Mouse (Mus musculus): ENCODE data around the gene Uqcrq. TPM values are rescaled to one million over a fixed set of nuclear protein-coding genes. Genes with fewer than 3 reads are reported as not detected.
"Not testable (repeated sequence)": the region's sequence is repeated elsewhere in the genome, so short reads cannot be mapped to it uniquely, and the experiment has no call there.

Gene Uqcrq
- polyA plus RNA-seq, 1 experiment = 271 TPM

GRCm38 (mm10) chr11:53429182-53429581 lies 1.4 kb downstream of the Uqcrq start:
- H3K4me3 ChIP-seq (replicated peaks; ENCODE audit: control insufficient read depth, low read depth, low read length) = no peak overlapping the region
- H3K27ac ChIP-seq (ENCODE audit: control insufficient read depth, insufficient read depth, low read depth, low read length, poor library complexity) = no peak overlapping the region
- peaks cover 4% of the 10 kb centered on the region for H3K4me1 ChIP-seq (ENCODE audit: control insufficient read depth, insufficient read depth, low read length)
- no peak for TF ChIP-seq CTCF (IDR thresholded peaks at IDR 0.05; ENCODE audit: control insufficient read depth, insufficient read depth, low read length)
- no peak for TF ChIP-seq POLR2A (IDR thresholded peaks at IDR 0.05; ENCODE audit: borderline replicate concordance, control insufficient read depth, low read depth, low read length)

- WGBS = 93% methylated on average over 5 of the region's 5 CpGs
- no peak overlapping the region for H3K27ac ChIP-seq (ENCODE audit: control insufficient read depth, insufficient read depth, low read depth, low read length, poor library complexity)
- H3K4me3 ChIP-seq (replicated peaks; ENCODE audit: control insufficient read depth, low read depth, low read length) = no peak overlapping the region
- no peak for TF ChIP-seq CTCF (IDR thresholded peaks at IDR 0.05; ENCODE audit: control insufficient read depth, insufficient read depth, low read length)
- TF ChIP-seq POLR2A (IDR thresholded peaks at IDR 0.05; ENCODE audit: borderline replicate concordance, control insufficient read depth, low read depth, low read length) = no peak
- peaks cover 4% of the 10 kb centered on the region for H3K4me1 ChIP-seq (ENCODE audit: control insufficient read depth, insufficient read depth, low read length)
Observed at GRCm38 (mm10) chr11:53428716-53429057, 1.9 kb downstream of the Uqcrq start.

GRCm38 (mm10) chr11:53427993-53428715 lies 2.5 kb downstream of the Uqcrq start:
- Histone ChIP-seq H3K4me1 (ENCODE audit: control insufficient read depth, insufficient read depth, low read length) (peaks cover 4% of the 10 kb centered on the region), H3K4me3 (replicated peaks; ENCODE audit: control insufficient read depth, low read depth, low read length) (no peak overlapping the region), H3K27ac (ENCODE audit: control insufficient read depth, insufficient read depth, low read depth, low read length, poor library complexity) (no peak overlapping the region)
- TF ChIP-seq CTCF (IDR thresholded peaks at IDR 0.05; ENCODE audit: control insufficient read depth, insufficient read depth, low read length) = no peak
- no peak for TF ChIP-seq POLR2A (IDR thresholded peaks at IDR 0.05; ENCODE audit: borderline replicate concordance, control insufficient read depth, low read depth, low read length)
- WGBS = 84% methylated on average over 3 of the region's 3 CpGs

DNA sequence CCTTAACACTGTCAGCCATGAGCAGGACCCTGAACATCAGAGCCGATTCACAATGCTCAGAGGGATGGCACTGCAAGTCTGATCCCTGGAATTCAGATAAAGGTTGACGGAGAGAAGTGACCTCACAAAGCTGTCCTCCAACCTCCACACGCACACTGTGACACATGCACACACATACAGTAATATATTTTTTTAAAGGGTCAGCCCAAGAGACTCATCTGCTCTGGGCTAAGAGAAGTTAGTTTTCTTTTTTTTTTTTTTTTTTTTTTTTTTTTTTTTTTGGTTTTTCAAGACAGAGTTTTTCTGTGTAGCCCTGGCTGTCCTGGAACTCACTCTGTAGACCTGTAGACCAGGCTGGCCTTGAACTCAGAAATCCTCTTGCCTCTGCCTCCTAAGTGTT lies 3.7 kb downstream of the Uqcrq start:
- not testable (repeated sequence) for H3K4me1 ChIP-seq (ENCODE audit: control insufficient read depth, insufficient read depth, low read length); H3K4me3 ChIP-seq (replicated peaks; ENCODE audit: control insufficient read depth, low read depth, low read length); H3K27ac ChIP-seq (ENCODE audit: control insufficient read depth, insufficient read depth, low read depth, low read length, poor library complexity)
- WGBS = 87% methylated on average over 3 of the region's 3 CpGs

- Histone ChIP-seq H3K4me1 (ENCODE audit: control insufficient read depth, insufficient read depth, low read length) (peaks cover 3% of the 10 kb centered on the region), H3K27ac (ENCODE audit: control insufficient read depth, insufficient read depth, low read depth, low read length, poor library complexity) (no peak overlapping the region), H3K4me3 (replicated peaks; ENCODE audit: control insufficient read depth, low read depth, low read length) (no peak overlapping the region)
- no peak for TF ChIP-seq CTCF (IDR thresholded peaks at IDR 0.05; ENCODE audit: control insufficient read depth, insufficient read depth, low read length)
- 81% methylated on average over 6 of the region's 6 CpGs for WGBS
Observed at GRCm38 (mm10) chr11:53425711-53426255, 4.8 kb downstream of the Uqcrq start.

- TF ChIP-seq POLR2A (IDR thresholded peaks at IDR 0.05; ENCODE audit: borderline replicate concordance, control insufficient read depth, low read depth, low read length) = no peak
- no peak for TF ChIP-seq CTCF (IDR thresholded peaks at IDR 0.05; ENCODE audit: control insufficient read depth, insufficient read depth, low read length)
- Histone ChIP-seq H3K4me3 (replicated peaks; ENCODE audit: control insufficient read depth, low read depth, low read length) (no peak overlapping the region), H3K4me1 (ENCODE audit: control insufficient read depth, insufficient read depth, low read length) (peaks cover 3% of the 10 kb centered on the region), H3K27ac (ENCODE audit: control insufficient read depth, insufficient read depth, low read depth, low read length, poor library complexity) (no peak overlapping the region)
- 78% methylated on average over 3 of the region's 3 CpGs for WGBS
Observed at GRCm38 (mm10) chr11:53425251-53425650, 5.4 kb downstream of the Uqcrq start.

- H3K27ac ChIP-seq (ENCODE audit: control insufficient read depth, insufficient read depth, low read depth, low read length, poor library complexity) = no peak overlapping the region
- WGBS = 58% methylated on average over 2 of the region's 2 CpGs
- no peak for TF ChIP-seq CTCF (IDR thresholded peaks at IDR 0.05; ENCODE audit: control insufficient read depth, insufficient read depth, low read length)
- TF ChIP-seq POLR2A (IDR thresholded peaks at IDR 0.05; ENCODE audit: borderline replicate concordance, control insufficient read depth, low read depth, low read length) = no peak
- H3K4me3 ChIP-seq (replicated peaks; ENCODE audit: control insufficient read depth, low read depth, low read length) = no peak overlapping the region
- no peaks in the 10 kb centered on the region; the same call in none of the 2 replicates for H3K4me1 ChIP-seq (ENCODE audit: control insufficient read depth, insufficient read depth, low read length)
Observed at GRCm38 (mm10) chr11:53424826-53425225, 5.8 kb downstream of the Uqcrq start.

GRCm38 (mm10) chr11:53423036-53423435 lies 7.6 kb downstream of the Uqcrq start, which contains the start of gene Leap2:
Leap2 (minus strand) TSS chr11:53423170.
- no peak for TF ChIP-seq CTCF (IDR thresholded peaks at IDR 0.05; ENCODE audit: control insufficient read depth, insufficient read depth, low read length)
- 74% methylated on average over 4 of the region's 4 CpGs for WGBS
- Histone ChIP-seq H3K27ac (ENCODE audit: control insufficient read depth, insufficient read depth, low read depth, low read length, poor library complexity) (no peak within 1 kb of the TSS), H3K4me3 (replicated peaks; ENCODE audit: control insufficient read depth, low read depth, low read length) (no peak within 1 kb of the TSS), H3K4me1 (ENCODE audit: control insufficient read depth, insufficient read depth, low read length) (no peaks in the 10 kb centered on the region; the same call in 1 of the 2 replicates)

GRCm38 (mm10) chr11:53418048-53418447 lies 12.6 kb downstream of the Uqcrq start:
- Histone ChIP-seq H3K27ac (ENCODE audit: control insufficient read depth, insufficient read depth, low read depth, low read length, poor library complexity) (no peak overlapping the region), H3K4me1 (ENCODE audit: control insufficient read depth, insufficient read depth, low read length) (no peaks in the 10 kb centered on the region; the same call in 1 of the 2 replicates), H3K4me3 (replicated peaks; ENCODE audit: control insufficient read depth, low read depth, low read length) (no peak overlapping the region)
- TF ChIP-seq CTCF (IDR thresholded peaks at IDR 0.05; ENCODE audit: control insufficient read depth, insufficient read depth, low read length) (no peak), POLR2A (IDR thresholded peaks at IDR 0.05; ENCODE audit: borderline replicate concordance, control insufficient read depth, low read depth, low read length) (no peak)
